Mouse (Mus musculus): ENCODE measurements around the gene Nfkbiz. TPM values are rescaled to one million over a fixed set of nuclear protein-coding genes. Genes with fewer than 3 reads are reported as not detected.

Nfkbiz gene
- polyA plus RNA-seq, 1 experiment from 2014 or later: 1.8 TPM

GRCm38 (mm10) chr16:55817717-55818515, 20.8 kb downstream of the Nfkbiz start:
- ATAC-seq (ENCODE audit: low read depth) (no peak), DNase-seq (no peak)
- Histone ChIP-seq H3K9me3 (replicated peaks) (no peaks in the 10 kb centered on the region), H3K4me3 (replicated peaks) (no peak overlapping the region), H3K27ac (no peak overlapping the region), H3K4me1 (replicated peaks) (peaks cover 10% of the 10 kb centered on the region; the same call in 1 of the 2 replicates), H3K27me3 (peaks cover 23% of the 10 kb centered on the region), H3K36me3 (peaks cover 51% of the 10 kb centered on the region), H3K4me2 (no peak overlapping the region), H3K9ac (no peak overlapping the region)
- WGBS (ENCODE audit: insufficient replicate concordance): 86% methylated on average over 28 of the region's 28 CpGs

- ATAC-seq (ENCODE audit: low read depth) (no peak), DNase-seq (no peak)
- H3K4me1 ChIP-seq (replicated peaks): peaks cover 7% of the 10 kb centered on the region; the same call in 1 of the 2 replicates
- peaks cover 13% of the 10 kb centered on the region for H3K27me3 ChIP-seq
- 73% methylated on average over 13 of the region's 13 CpGs for WGBS (ENCODE audit: insufficient replicate concordance)
- no peak overlapping the region for H3K9ac ChIP-seq
- no peak overlapping the region for H3K27ac ChIP-seq
- peaks cover 60% of the 10 kb centered on the region for H3K36me3 ChIP-seq
- H3K4me2 ChIP-seq: no peak overlapping the region
- H3K4me3 ChIP-seq (replicated peaks): no peak overlapping the region
- no peaks in the 10 kb centered on the region for H3K9me3 ChIP-seq (replicated peaks)
Measured at GRCm38 (mm10) chr16:55816202-55816941, 22.3 kb downstream of the Nfkbiz start.

DNA sequence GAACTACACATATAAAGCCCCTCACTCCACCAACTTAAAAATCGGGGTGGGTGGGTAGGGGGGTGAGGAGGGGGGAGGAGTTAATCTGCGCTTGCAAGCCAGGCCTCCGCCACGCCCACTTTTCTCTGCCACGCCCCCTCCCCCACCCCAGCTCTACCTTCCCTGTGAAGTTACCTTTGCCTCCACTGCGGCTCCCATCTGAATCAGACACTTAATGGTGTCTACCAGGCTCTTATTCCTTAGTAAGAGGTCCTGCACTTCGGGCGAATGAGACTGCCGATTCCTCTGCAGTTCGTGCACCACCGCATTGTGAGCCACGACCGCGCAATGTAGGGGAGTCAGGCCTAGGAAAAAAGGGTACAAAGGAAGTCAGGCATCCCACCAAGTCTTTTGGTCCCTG, 23.2 kb downstream of the Nfkbiz start:
- Histone ChIP-seq H3K27me3 (peaks cover 3% of the 10 kb centered on the region), H3K4me3 (replicated peaks) (no peak overlapping the region), H3K4me1 (replicated peaks) (0 out of 2 replicates have a peak, but pooled peaks cover 4% of the 10 kb centered on the region), H3K9me3 (replicated peaks) (no peaks in the 10 kb centered on the region), H3K9ac (no peak overlapping the region), H3K36me3 (peaks cover 62% of the 10 kb centered on the region), H3K4me2 (no peak overlapping the region), H3K27ac (no peak overlapping the region)
- 80% methylated on average over 14 of the region's 14 CpGs for WGBS (ENCODE audit: insufficient replicate concordance)
- no peak for DNase-seq
- ATAC-seq (ENCODE audit: low read depth): no peak

DNA sequence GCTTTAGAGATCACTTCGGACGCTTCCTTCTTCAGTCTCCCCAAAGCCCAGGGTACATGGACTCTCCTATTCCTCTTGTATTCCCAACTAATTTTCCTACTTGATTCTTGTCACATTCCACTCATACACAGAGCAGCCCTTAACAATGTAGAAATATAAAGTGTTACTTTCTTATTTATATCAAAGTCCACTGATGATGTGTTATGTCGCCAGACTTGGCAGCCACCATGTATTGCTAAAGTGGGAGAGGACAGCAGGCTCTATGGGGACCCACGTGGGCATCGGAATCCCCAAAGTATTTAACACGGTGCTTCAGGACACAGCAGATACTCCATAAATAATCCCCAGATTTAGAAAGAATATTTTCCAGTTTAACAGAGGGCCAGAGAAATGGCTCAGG, 24.0 kb downstream of the Nfkbiz start:
- Histone ChIP-seq H3K4me2 (no peak overlapping the region), H3K27me3 (no peaks in the 10 kb centered on the region), H3K36me3 (peaks cover 63% of the 10 kb centered on the region), H3K4me3 (replicated peaks) (no peak overlapping the region), H3K27ac (no peak overlapping the region), H3K9me3 (replicated peaks) (no peaks in the 10 kb centered on the region), H3K4me1 (replicated peaks) (0 out of 2 replicates have a peak, but pooled peaks cover 4% of the 10 kb centered on the region), H3K9ac (no peak overlapping the region)
- DNase-seq (no peak), ATAC-seq (ENCODE audit: low read depth) (no peak)
- 80% methylated on average over 6 of the region's 6 CpGs for WGBS (ENCODE audit: insufficient replicate concordance)

DNA sequence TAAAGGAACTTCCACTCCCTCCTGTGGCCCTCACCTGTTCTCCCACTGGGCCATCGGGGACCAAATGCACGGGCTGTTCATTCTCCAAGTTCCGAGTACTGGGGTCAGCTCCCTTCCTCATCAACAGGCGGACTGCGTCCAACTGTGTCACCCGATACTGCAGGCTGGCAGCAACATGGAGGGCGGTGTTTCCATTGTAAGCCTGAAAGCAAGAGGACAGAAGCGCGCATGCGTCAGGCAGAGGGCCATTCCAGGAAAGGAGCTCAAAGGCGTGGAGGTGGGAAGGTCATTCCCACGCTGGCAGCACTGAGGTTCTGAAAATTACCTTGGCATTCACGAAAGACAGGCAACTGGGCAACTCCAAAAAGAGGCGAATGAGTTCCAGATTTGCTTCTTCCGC, 24.8 kb downstream of the Nfkbiz start:
- ATAC-seq (ENCODE audit: low read depth): no peak
- Histone ChIP-seq H3K4me1 (replicated peaks) (no peaks in the 10 kb centered on the region), H3K4me2 (no peak overlapping the region), H3K36me3 (peaks cover 63% of the 10 kb centered on the region), H3K4me3 (replicated peaks) (no peak overlapping the region), H3K9me3 (replicated peaks) (no peaks in the 10 kb centered on the region), H3K9ac (no peak overlapping the region), H3K27ac (no peak overlapping the region), H3K27me3 (no peaks in the 10 kb centered on the region)
- 83% methylated on average over 15 of the region's 15 CpGs for WGBS (ENCODE audit: insufficient replicate concordance)
- DNase-seq: no peak

DNA sequence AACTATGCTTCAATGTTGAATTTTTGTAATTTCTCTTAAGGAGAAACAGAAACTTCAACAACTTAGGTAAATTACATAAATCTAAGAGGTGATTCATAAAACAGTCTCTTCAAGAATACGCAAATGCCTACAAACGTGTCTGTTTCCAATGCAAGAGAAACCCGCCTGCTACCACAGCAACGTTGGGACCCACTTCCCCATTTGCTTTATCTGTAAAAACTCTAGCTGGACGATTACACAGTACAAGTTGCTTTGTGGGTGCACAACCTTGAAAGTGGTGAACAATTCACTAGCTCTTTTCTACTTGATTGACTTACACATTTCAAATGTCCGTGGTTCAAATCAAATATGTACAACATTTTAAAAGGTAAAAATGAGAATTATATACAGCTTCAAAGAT, 26.9 kb downstream of the Nfkbiz start:
- no peak for ATAC-seq (ENCODE audit: low read depth)
- no peak overlapping the region for H3K9ac ChIP-seq
- WGBS (ENCODE audit: insufficient replicate concordance): 30% methylated on average over 6 of the region's 6 CpGs
- H3K9me3 ChIP-seq (replicated peaks): no peaks in the 10 kb centered on the region
- no peak overlapping the region for H3K4me2 ChIP-seq
- no peaks in the 10 kb centered on the region for H3K4me1 ChIP-seq (replicated peaks)
- no peak overlapping the region for H3K27ac ChIP-seq
- no peak for DNase-seq
- no peaks in the 10 kb centered on the region for H3K27me3 ChIP-seq
- H3K36me3 ChIP-seq: peaks cover 49% of the 10 kb centered on the region
- H3K4me3 ChIP-seq (replicated peaks): no peak overlapping the region

DNA sequence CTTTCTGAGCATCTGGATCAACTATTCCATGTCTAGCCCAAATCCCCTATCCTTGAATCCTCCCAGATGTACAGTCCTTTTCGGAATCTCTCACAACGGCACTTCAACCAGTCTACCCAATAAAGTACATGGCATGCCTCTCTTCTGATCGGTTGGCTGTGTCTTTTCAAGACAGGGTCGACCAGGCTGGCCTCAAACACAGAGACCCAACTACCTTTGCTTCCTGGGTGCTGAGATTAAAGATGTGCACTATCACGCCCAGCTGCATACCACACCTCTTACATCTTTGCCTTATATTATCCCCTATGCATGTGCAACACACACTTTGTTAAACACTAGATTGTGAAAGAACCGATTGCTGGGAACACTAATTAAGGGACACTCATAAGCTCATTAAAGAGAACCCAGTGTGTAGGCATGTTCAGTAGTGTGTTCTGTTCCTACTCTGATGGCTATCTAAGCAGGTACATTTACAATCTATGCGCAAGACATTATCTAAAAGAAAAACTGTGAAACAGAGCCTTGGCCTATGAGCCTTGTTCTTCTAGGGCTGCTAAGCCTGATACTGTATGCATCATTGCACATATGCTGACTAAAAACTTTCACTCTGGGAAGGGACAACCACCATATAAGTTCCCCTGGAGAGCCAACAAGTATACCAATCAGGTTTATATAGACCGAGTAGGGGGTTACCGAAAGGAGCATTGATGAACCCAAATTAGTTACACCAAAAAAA, 28.8 kb downstream of the Nfkbiz start:
- Histone ChIP-seq H3K36me3 (peaks cover 31% of the 10 kb centered on the region), H3K9ac (no peak overlapping the region), H3K27ac (no peak overlapping the region), H3K27me3 (no peaks in the 10 kb centered on the region), H3K4me2 (no peak overlapping the region), H3K4me3 (replicated peaks) (no peak overlapping the region), H3K9me3 (replicated peaks) (no peaks in the 10 kb centered on the region), H3K4me1 (replicated peaks) (no peaks in the 10 kb centered on the region)
- ATAC-seq (ENCODE audit: low read depth) (no peak), DNase-seq (no peak)
- 77% methylated on average over 9 of the region's 9 CpGs for WGBS (ENCODE audit: insufficient replicate concordance)

DNA sequence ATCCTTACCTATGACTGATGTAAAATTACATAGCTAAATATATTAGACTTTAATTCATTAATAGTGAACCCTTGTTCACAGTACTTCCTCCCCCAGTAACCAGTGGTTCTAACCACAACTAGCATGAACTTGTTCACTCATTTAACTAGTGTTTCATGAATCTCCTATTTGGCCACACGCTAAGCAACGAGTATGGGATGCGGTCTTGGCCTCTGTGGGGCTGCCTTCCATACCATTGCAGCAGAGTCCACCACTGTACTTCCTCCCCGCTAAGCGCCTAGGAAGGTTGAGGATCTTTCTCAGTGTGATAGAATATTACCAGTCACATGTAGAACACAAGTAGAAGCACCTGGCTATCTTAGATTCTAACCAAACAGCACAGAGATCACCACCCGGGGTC, 29.4 kb downstream of the Nfkbiz start:
- H3K4me1 ChIP-seq (replicated peaks): no peaks in the 10 kb centered on the region
- H3K9ac ChIP-seq: no peak overlapping the region
- peaks cover 25% of the 10 kb centered on the region for H3K36me3 ChIP-seq
- ATAC-seq (ENCODE audit: low read depth): no peak
- H3K27ac ChIP-seq: no peak overlapping the region
- no peak overlapping the region for H3K4me3 ChIP-seq (replicated peaks)
- no peak overlapping the region for H3K4me2 ChIP-seq
- no peaks in the 10 kb centered on the region for H3K9me3 ChIP-seq (replicated peaks)
- no peaks in the 10 kb centered on the region for H3K27me3 ChIP-seq
- DNase-seq: no peak
- 80% methylated on average over 6 of the region's 6 CpGs for WGBS (ENCODE audit: insufficient replicate concordance)

- no peak overlapping the region for H3K4me2 ChIP-seq
- no peak for ATAC-seq (ENCODE audit: low read depth)
- H3K4me1 ChIP-seq (replicated peaks): no peaks in the 10 kb centered on the region
- H3K4me3 ChIP-seq (replicated peaks): no peak overlapping the region
- H3K27me3 ChIP-seq: no peaks in the 10 kb centered on the region
- DNase-seq: no peak
- peaks cover 9% of the 10 kb centered on the region for H3K36me3 ChIP-seq
- no peak overlapping the region for H3K27ac ChIP-seq
- no peaks in the 10 kb centered on the region for H3K9me3 ChIP-seq (replicated peaks)
- no peak overlapping the region for H3K9ac ChIP-seq
- WGBS (ENCODE audit: insufficient replicate concordance): 21% methylated on average over 6 of the region's 6 CpGs
Measured at GRCm38 (mm10) chr16:55807505-55807932, 31.2 kb downstream of the Nfkbiz start.

- Histone ChIP-seq H3K27ac (no peak overlapping the region), H3K4me2 (no peak overlapping the region), H3K27me3 (no peaks in the 10 kb centered on the region), H3K4me3 (replicated peaks) (no peak overlapping the region), H3K4me1 (replicated peaks) (no peaks in the 10 kb centered on the region), H3K9ac (no peak overlapping the region), H3K9me3 (replicated peaks) (no peaks in the 10 kb centered on the region), H3K36me3 (no peaks in the 10 kb centered on the region)
- DNase-seq: no peak
- WGBS (ENCODE audit: insufficient replicate concordance): 38% methylated on average over 1 of the region's 1 CpGs
- ATAC-seq (ENCODE audit: low read depth): no peak
Measured at GRCm38 (mm10) chr16:55804799-55805198, 33.9 kb downstream of the Nfkbiz start.

DNA sequence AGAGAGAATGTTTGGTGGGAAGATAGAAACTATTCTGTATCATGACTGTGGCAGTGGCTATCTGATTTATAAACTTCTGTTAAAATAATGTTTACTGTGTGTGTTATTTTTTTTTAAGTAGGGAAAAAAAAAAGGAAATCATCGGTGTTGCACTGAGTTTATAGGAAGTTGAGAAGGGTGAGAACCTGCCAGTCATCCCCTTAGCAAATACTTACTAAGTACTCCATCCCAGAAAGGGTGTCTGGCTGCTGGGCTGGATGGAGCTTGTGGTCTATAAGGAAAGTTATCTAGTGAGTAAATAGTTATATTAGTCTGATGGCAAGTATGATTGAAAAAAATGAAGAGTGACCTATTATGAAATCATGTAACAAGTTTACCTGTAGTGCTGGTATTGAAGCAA, 37.1 kb downstream of the Nfkbiz start:
- WGBS (ENCODE audit: insufficient replicate concordance): 50% methylated on average over 1 of the region's 1 CpGs
- ATAC-seq (ENCODE audit: low read depth): no peak

More for the DNA sequence above, 37.1 kb downstream of the Nfkbiz start:
- Histone ChIP-seq H3K27ac (no peak overlapping the region), H3K27me3 (no peaks in the 10 kb centered on the region), H3K4me3 (replicated peaks) (no peak overlapping the region), H3K36me3 (no peaks in the 10 kb centered on the region), H3K4me1 (replicated peaks) (no peaks in the 10 kb centered on the region), H3K9ac (no peak overlapping the region), H3K9me3 (replicated peaks) (no peaks in the 10 kb centered on the region), H3K4me2 (no peak overlapping the region)
- no peak for DNase-seq

All from liver, embryonic 13.5 days (tissue).